Mouse (Mus musculus) cerebellum, adult 2 months (tissue): ENCODE data around the gene Pnpla2. TPM values are rescaled to one million over a fixed set of nuclear protein-coding genes. Genes with fewer than 3 reads are reported as not detected.

Experiments
- DNase-seq, 2 experiments: peaks; one replicate each; pipeline ENCODE4 v3.0.0; 2021
- H3K27ac ChIP-seq: fragments of 200-500 bp; 2 replicates; pipeline ENCODE4 v1.5.1; 2012; ENCODE audit warnings: low read length, control low read depth, inconsistent platforms; ENCODE audit not compliant: insufficient read depth
- H3K27me3 ChIP-seq: fragments of 200-500 bp; 2 replicates; pipeline ENCODE4 v1.6.1; 2012; ENCODE audit warnings: inconsistent platforms, mild to moderate bottlenecking, low read length, moderate library complexity; ENCODE audit not compliant: control insufficient read depth, insufficient read depth
- H3K4me1 ChIP-seq: fragments of 200-500 bp; 2 replicates; pipeline ENCODE4 v1.6.1; 2011; ENCODE audit warnings: low read length; ENCODE audit not compliant: control insufficient read depth, insufficient read depth
- H3K4me3 ChIP-seq: fragments of 200-500 bp; replicated peaks from 2 replicates; pipeline ENCODE3; 2011; ENCODE audit warnings: mild to moderate bottlenecking, low read depth, low read length, control low read depth; ENCODE audit not compliant: insufficient read depth
- CTCF ChIP-seq: fragments of 200-500 bp; IDR thresholded peaks from 2 replicates; pipeline ENCODE4 v1.5.1; 2011; ENCODE audit warnings: low read depth, mild to moderate bottlenecking, control low read depth, low read length, moderate library complexity, borderline replicate concordance; ENCODE audit not compliant: insufficient read depth
- POLR2A ChIP-seq: fragments of 200-500 bp; IDR thresholded peaks from 2 replicates; pipeline ENCODE4 v1.6.1; 2011; ENCODE audit warnings: low read length, control low read depth, borderline replicate concordance; ENCODE audit not compliant: insufficient read depth
- WGBS: fragments of 180-500 bp; shearing (Covaris S2); methylation state at CpG from one replicate; pipeline ENCODE4 v1.1.7; 2018; 5-methylcytosine and 5-hydroxymethylcytosine counted together
- polyA plus RNA-seq: library from polyadenylated mRNA; depleted of rRNA; stranded (reverse); fragments of >200 nt; gene quantifications from 2 replicates; pipeline ENCODE4 v1.2.3, GENCODE M21; 2012

The Pnpla2 gene
- polyA plus RNA-seq, 1 experiment = 46.8 TPM

DNA sequence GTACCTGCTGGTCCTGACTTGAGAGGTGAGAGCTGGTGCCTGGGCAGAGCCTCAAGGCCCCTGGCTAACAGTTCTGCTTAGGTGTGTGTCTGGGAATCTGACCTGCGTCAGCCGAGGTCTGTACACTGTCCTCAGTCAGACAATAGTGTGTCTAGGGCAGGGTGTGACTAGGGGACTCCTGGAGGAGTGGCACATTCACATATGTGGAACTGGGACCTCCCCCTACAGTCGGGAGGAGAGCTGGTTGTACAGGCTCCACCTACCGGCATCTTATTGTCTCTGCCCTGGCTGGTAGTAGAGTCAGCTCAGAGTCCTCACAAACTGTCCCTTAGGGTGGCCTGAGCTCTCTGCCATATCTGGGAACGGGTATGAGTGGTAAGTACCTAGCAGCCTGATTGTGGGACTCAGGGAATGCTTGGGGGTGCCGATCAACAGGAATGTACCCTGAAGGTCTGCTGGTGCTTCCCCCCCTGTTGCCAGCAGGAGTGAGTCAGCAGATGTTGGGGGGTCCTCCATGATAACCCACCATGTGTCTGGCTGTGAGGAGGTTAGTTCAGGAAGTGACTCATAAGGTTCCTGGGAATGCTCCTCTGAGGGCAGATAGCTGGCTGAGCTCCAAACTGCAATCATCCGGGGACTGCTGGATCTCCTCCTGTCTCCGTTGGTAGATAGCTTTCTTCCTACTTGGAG lies 13.7 kb downstream of the Pnpla2 start:
- 17% methylated on average over 8 of the region's 8 CpGs for WGBS
- Histone ChIP-seq H3K27ac (no peak overlapping the region), H3K4me3 (peak overlapping the region; percentile 88), H3K4me1 (peaks cover 20% of the 10 kb centered on the region), H3K27me3 (no peaks in the 10 kb centered on the region)
- TF ChIP-seq CTCF = peak; percentile 41; the same call in 1 of the 2 replicates
- no peak for TF ChIP-seq POLR2A
- peak; percentile 55 to 65 for DNase-seq

DNA sequence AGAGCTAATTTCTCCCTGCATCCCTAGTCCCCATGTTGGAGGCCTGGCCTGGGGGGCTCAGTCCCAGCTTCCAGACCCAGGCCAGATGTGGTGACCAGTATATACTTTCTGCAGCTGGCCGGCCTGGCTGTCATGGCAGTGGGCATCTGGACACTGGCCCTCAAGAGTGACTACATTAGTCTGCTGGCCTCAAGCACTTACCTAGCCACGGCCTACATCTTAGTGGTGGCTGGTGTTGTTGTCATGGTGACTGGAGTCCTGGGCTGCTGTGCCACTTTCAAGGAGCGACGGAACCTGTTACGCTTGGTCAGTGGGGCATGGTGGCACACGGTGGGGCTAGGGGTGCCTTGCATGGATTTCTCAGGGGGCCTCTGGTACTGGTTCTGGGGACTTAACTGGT lies 14.4 kb downstream of the Pnpla2 start:
- Histone ChIP-seq H3K4me1 (peaks cover 20% of the 10 kb centered on the region), H3K27me3 (no peaks in the 10 kb centered on the region), H3K4me3 (no peak overlapping the region), H3K27ac (no peak overlapping the region)
- DNase-seq = no peak
- 59% methylated on average over 6 of the region's 6 CpGs for WGBS
- TF ChIP-seq CTCF (no peak), POLR2A (no peak)

- TF ChIP-seq CTCF (no peak), POLR2A (no peak)
- H3K27me3 ChIP-seq = no peaks in the 10 kb centered on the region
- 89% methylated on average over 18 of the region's 18 CpGs for WGBS
- peak in 1 of 2 experiments; percentile 26 for DNase-seq
- H3K4me1 ChIP-seq = peaks cover 20% of the 10 kb centered on the region
- no peak overlapping the region for H3K4me3 ChIP-seq
- no peak overlapping the region for H3K27ac ChIP-seq
These were observed 15.1 kb downstream of the Pnpla2 start for GRCm38 (mm10) chr7:141469901-141470636.

- 88% methylated on average over 10 of the region's 10 CpGs for WGBS
- H3K27ac ChIP-seq = no peak overlapping the region
- no peak for TF ChIP-seq POLR2A
- TF ChIP-seq CTCF = no peak
- H3K4me1 ChIP-seq = peaks cover 20% of the 10 kb centered on the region
- no peak for DNase-seq
- no peaks in the 10 kb centered on the region for H3K27me3 ChIP-seq
- H3K4me3 ChIP-seq = no peak overlapping the region
These were observed 15.6 kb downstream of the Pnpla2 start for GRCm38 (mm10) chr7:141470637-141470944.

DNA sequence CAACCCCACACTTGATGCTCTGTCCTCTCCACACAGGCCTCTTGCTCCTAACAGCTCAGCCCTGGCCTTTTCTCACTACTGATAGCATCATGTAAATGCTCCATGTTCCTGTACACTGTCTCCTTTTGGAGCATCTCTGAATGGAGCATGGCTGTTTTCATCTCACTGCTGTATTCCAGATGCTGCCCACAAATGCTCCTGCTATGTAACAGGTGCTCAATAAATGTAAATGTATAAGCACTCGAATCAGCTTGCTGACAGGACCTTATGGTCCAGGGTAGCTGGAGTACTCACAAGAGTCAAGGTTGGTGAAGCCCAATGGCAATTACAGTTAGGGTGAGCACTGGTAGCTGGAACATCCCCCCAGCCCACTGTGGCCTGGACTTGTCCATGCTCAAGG lies 16.2 kb downstream of the Pnpla2 start:
- TF ChIP-seq CTCF (no peak), POLR2A (no peak)
- DNase-seq = no peak
- Histone ChIP-seq H3K4me1 (peaks cover 23% of the 10 kb centered on the region), H3K27ac (no peak overlapping the region), H3K27me3 (no peaks in the 10 kb centered on the region), H3K4me3 (no peak overlapping the region)
- 84% methylated on average over 1 of the region's 1 CpGs for WGBS

GRCm38 (mm10) chr7:141472226-141472625 lies 17.2 kb downstream of the Pnpla2 start:
- Histone ChIP-seq H3K27me3 (no peaks in the 10 kb centered on the region), H3K4me3 (no peak overlapping the region), H3K27ac (no peak overlapping the region), H3K4me1 (peaks cover 21% of the 10 kb centered on the region)
- WGBS = 77% methylated on average over 6 of the region's 6 CpGs
- TF ChIP-seq CTCF (no peak), POLR2A (no peak)
- no peak for DNase-seq

- WGBS = 83% methylated on average over 6 of the region's 6 CpGs
- DNase-seq = no peak
- no peak overlapping the region for H3K27ac ChIP-seq
- no peak for TF ChIP-seq POLR2A
- no peak for TF ChIP-seq CTCF
- H3K4me1 ChIP-seq = peaks cover 21% of the 10 kb centered on the region
- no peak overlapping the region for H3K4me3 ChIP-seq
- H3K27me3 ChIP-seq = no peaks in the 10 kb centered on the region
These were observed 17.8 kb downstream of the Pnpla2 start for GRCm38 (mm10) chr7:141472763-141473162.

DNA sequence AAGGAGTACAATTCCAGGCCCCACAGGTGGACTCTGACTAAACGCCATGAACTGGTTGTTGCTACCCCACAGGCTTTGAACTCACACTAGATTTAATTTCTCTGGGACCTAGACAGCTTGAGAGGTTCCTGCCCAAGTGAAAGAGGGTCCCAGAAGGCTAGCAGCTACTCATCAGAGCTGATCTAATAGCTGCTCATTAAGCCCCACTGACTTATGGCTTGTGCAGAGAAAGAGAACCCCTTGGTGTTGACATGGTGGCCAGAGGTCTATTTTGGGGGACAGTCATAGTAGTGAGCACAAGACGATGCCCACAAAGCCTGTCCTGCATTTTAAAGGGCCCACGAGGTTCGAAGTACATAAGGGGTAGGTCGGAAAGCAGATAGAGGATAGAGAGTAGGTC lies 19.2 kb downstream of the Pnpla2 start:
- Histone ChIP-seq H3K27ac (no peak overlapping the region), H3K4me3 (peak overlapping the region; percentile 68), H3K4me1 (peaks cover 10% of the 10 kb centered on the region), H3K27me3 (no peaks in the 10 kb centered on the region)
- DNase-seq = no peak
- WGBS = 7% methylated on average over 5 of the region's 5 CpGs
- TF ChIP-seq CTCF (no peak), POLR2A (no peak)
